Mouse (Mus musculus) liver, embryonic 13.5 days (tissue): ENCODE measurements around the gene Egfl7. TPM values are rescaled to one million over a fixed set of nuclear protein-coding genes. Genes with fewer than 3 reads are reported as not detected.

ENCODE experiments used
- ATAC-seq: fragments of 200-750 bp; cut with Nextera tagmentation; 2 replicates; pipeline ENCODE4 v1.8.0; 2017; ENCODE audit warnings: low read depth, mild to moderate bottlenecking, moderate number of reproducible peaks, moderate library complexity
- DNase-seq: peaks from one replicate; pipeline ENCODE4 v3.0.0; 2022
- H3K27ac ChIP-seq: fragments of 300-500 bp; sonication (generic); 2 replicates; pipeline ENCODE4 v1.5.1; 2015; ENCODE audit warnings: moderate library complexity, mild to moderate bottlenecking, inconsistent platforms
- H3K27me3 ChIP-seq: fragments of 300-500 bp; sonication (generic); 2 replicates; pipeline ENCODE4 v1.6.1; 2015; ENCODE audit warnings: mild to moderate bottlenecking, inconsistent platforms
- H3K36me3 ChIP-seq: fragments of 300-500 bp; sonication (generic); 2 replicates; pipeline ENCODE4 v1.6.1; 2015; ENCODE audit warnings: mild to moderate bottlenecking, inconsistent platforms
- H3K4me1 ChIP-seq: fragments of 300-500 bp; sonication (generic); replicated peaks from 2 replicates; pipeline ENCODE4 v1.6.1; 2015; ENCODE audit warnings: inconsistent platforms
- H3K4me2 ChIP-seq: fragments of 300-500 bp; sonication (generic); 2 replicates; pipeline ENCODE4 v1.6.1; 2015; ENCODE audit warnings: inconsistent platforms, mild to moderate bottlenecking, moderate library complexity
- H3K4me3 ChIP-seq: fragments of 300-500 bp; sonication (generic); replicated peaks from 2 replicates; pipeline ENCODE4 v1.5.1; 2015; ENCODE audit warnings: mild to moderate bottlenecking, inconsistent platforms
- H3K9ac ChIP-seq: fragments of 300-500 bp; sonication (generic); 2 replicates; pipeline ENCODE4 v1.6.1; 2015; ENCODE audit warnings: mild to moderate bottlenecking, inconsistent platforms
- H3K9me3 ChIP-seq: fragments of 300-500 bp; sonication (generic); replicated peaks from 2 replicates; pipeline ENCODE4 v1.6.1; 2016; ENCODE audit warnings: inconsistent platforms
- WGBS: fragments of 180-500 bp; shearing (Covaris S2); methylation state at CpG from one replicate; pipeline ENCODE4 v1.1.7; 2015; ENCODE audit not compliant: insufficient replicate concordance; 5-methylcytosine and 5-hydroxymethylcytosine counted together
- polyA plus RNA-seq: library from polyadenylated mRNA; unstranded; fragments of >200 nt; fragmentation: Nextera tagmentation; extraction: Ambion mirVana; gene quantifications from 2 replicates; pipeline ENCODE4 v1.2.1, GENCODE M21; 2015

Gene Egfl7
- polyA plus RNA-seq, 1 experiment from 2014 or later: 79.4 TPM

- no peak overlapping the region for H3K4me2 ChIP-seq
- H3K4me1 ChIP-seq: peaks cover 6% of the 10 kb centered on the region
- no peak for DNase-seq
- no peaks in the 10 kb centered on the region for H3K27me3 ChIP-seq
- no peaks in the 10 kb centered on the region for H3K36me3 ChIP-seq
- H3K9me3 ChIP-seq: no peaks in the 10 kb centered on the region
- 0 out of 2 replicates have a peak overlapping the region, but pooled peaks have one; percentile 13 for H3K27ac ChIP-seq
- no peak overlapping the region for H3K9ac ChIP-seq
- WGBS: 34% methylated on average over 3 of the region's 3 CpGs
- no peak; the same call in 1 of the 2 replicates for ATAC-seq
- no peak overlapping the region for H3K4me3 ChIP-seq
Measured at GRCm38 (mm10) chr2:26544265-26544664, 35.5 kb upstream of the Egfl7 start.

GRCm38 (mm10) chr2:26547481-26547880 lies 32.3 kb upstream of the Egfl7 start:
- WGBS: 38% methylated on average over 2 of the region's 2 CpGs
- ATAC-seq (no peak), DNase-seq (no peak)
- no peaks in the 10 kb centered on the region for H3K36me3 ChIP-seq
- no peak overlapping the region for H3K4me2 ChIP-seq
- peaks cover 37% of the 10 kb centered on the region for H3K4me1 ChIP-seq
- no peak overlapping the region for H3K27ac ChIP-seq
- no peaks in the 10 kb centered on the region for H3K27me3 ChIP-seq
- H3K9me3 ChIP-seq: no peaks in the 10 kb centered on the region
- H3K4me3 ChIP-seq: no peak overlapping the region
- no peak overlapping the region for H3K9ac ChIP-seq

- H3K9me3 ChIP-seq: no peaks in the 10 kb centered on the region
- ATAC-seq: peak; percentile 57; the same call in 1 of the 2 replicates
- no peak for DNase-seq
- H3K9ac ChIP-seq: no peak overlapping the region
- H3K4me1 ChIP-seq: peaks cover 47% of the 10 kb centered on the region
- WGBS: 37% methylated on average over 10 of the region's 10 CpGs
- H3K4me2 ChIP-seq: no peak overlapping the region
- peak overlapping the region; percentile 14; the same call in 1 of the 2 replicates for H3K27ac ChIP-seq
- H3K27me3 ChIP-seq: no peaks in the 10 kb centered on the region
- H3K4me3 ChIP-seq: no peak overlapping the region
- H3K36me3 ChIP-seq: no peaks in the 10 kb centered on the region
Measured at GRCm38 (mm10) chr2:26549801-26550200, 30.0 kb upstream of the Egfl7 start.

- no peak overlapping the region for H3K4me3 ChIP-seq
- no peak for DNase-seq
- H3K9ac ChIP-seq: no peak overlapping the region
- peak overlapping the region; percentile 14; the same call in 1 of the 2 replicates for H3K27ac ChIP-seq
- no peaks in the 10 kb centered on the region for H3K36me3 ChIP-seq
- no peak for ATAC-seq
- H3K27me3 ChIP-seq: no peaks in the 10 kb centered on the region
- peaks cover 50% of the 10 kb centered on the region for H3K4me1 ChIP-seq
- WGBS: 46% methylated on average over 3 of the region's 3 CpGs
- no peaks in the 10 kb centered on the region for H3K9me3 ChIP-seq
- no peak overlapping the region for H3K4me2 ChIP-seq
Measured at GRCm38 (mm10) chr2:26550205-26550604, 29.6 kb upstream of the Egfl7 start.

- Histone ChIP-seq H3K27me3 (no peaks in the 10 kb centered on the region), H3K36me3 (no peaks in the 10 kb centered on the region), H3K9ac (no peak overlapping the region), H3K27ac (no peak overlapping the region), H3K9me3 (no peaks in the 10 kb centered on the region), H3K4me3 (no peak overlapping the region), H3K4me1 (peaks cover 54% of the 10 kb centered on the region), H3K4me2 (no peak overlapping the region)
- 44% methylated on average over 3 of the region's 3 CpGs for WGBS
- ATAC-seq (no peak), DNase-seq (no peak)
Measured at GRCm38 (mm10) chr2:26550777-26551176, 29.0 kb upstream of the Egfl7 start.

- Histone ChIP-seq H3K27me3 (no peaks in the 10 kb centered on the region), H3K4me3 (no peak overlapping the region), H3K9ac (no peak overlapping the region), H3K27ac (no peak overlapping the region; the same call in 1 of the 2 replicates), H3K4me2 (no peak overlapping the region), H3K36me3 (no peaks in the 10 kb centered on the region), H3K9me3 (no peaks in the 10 kb centered on the region), H3K4me1 (peaks cover 59% of the 10 kb centered on the region)
- WGBS: 39% methylated on average over 8 of the region's 8 CpGs
- no peak for ATAC-seq
- no peak for DNase-seq
Measured at GRCm38 (mm10) chr2:26551446-26551845, 28.4 kb upstream of the Egfl7 start.

GRCm38 (mm10) chr2:26552066-26552465 lies 27.7 kb upstream of the Egfl7 start:
- Histone ChIP-seq H3K27ac (no peak overlapping the region), H3K4me2 (no peak overlapping the region), H3K36me3 (no peaks in the 10 kb centered on the region), H3K4me3 (no peak overlapping the region), H3K9me3 (no peaks in the 10 kb centered on the region), H3K4me1 (peaks cover 65% of the 10 kb centered on the region), H3K27me3 (no peaks in the 10 kb centered on the region), H3K9ac (no peak overlapping the region)
- ATAC-seq (no peak), DNase-seq (no peak)
- 64% methylated on average over 2 of the region's 2 CpGs for WGBS

- no peak overlapping the region for H3K9ac ChIP-seq
- no peaks in the 10 kb centered on the region for H3K27me3 ChIP-seq
- WGBS: 47% methylated on average over 9 of the region's 9 CpGs
- DNase-seq (no peak), ATAC-seq (no peak)
- H3K4me1 ChIP-seq: peaks cover 67% of the 10 kb centered on the region
- H3K9me3 ChIP-seq: no peaks in the 10 kb centered on the region
- H3K36me3 ChIP-seq: no peaks in the 10 kb centered on the region
- no peak overlapping the region for H3K4me2 ChIP-seq
- no peak overlapping the region for H3K27ac ChIP-seq
- no peak overlapping the region for H3K4me3 ChIP-seq
Measured at GRCm38 (mm10) chr2:26553904-26554303, 25.9 kb upstream of the Egfl7 start.

- WGBS: 55% methylated on average over 4 of the region's 4 CpGs
- Histone ChIP-seq H3K4me3 (no peak overlapping the region), H3K9me3 (no peaks in the 10 kb centered on the region), H3K36me3 (no peaks in the 10 kb centered on the region), H3K27me3 (no peaks in the 10 kb centered on the region), H3K4me1 (peaks cover 56% of the 10 kb centered on the region), H3K4me2 (no peak overlapping the region), H3K9ac (no peak overlapping the region), H3K27ac (no peak overlapping the region)
- DNase-seq (no peak), ATAC-seq (no peak)
Measured at GRCm38 (mm10) chr2:26555076-26555475, 24.7 kb upstream of the Egfl7 start.

- peak; percentile 37 for ATAC-seq
- H3K9ac ChIP-seq: no peak overlapping the region
Measured at GRCm38 (mm10) chr2:26556535-26556993, 23.2 kb upstream of the Egfl7 start.

GRCm38 (mm10) chr2:26560506-26560905 lies 19.3 kb upstream of the Egfl7 start:
- no peaks in the 10 kb centered on the region for H3K27me3 ChIP-seq
- no peak for ATAC-seq
- peaks cover 26% of the 10 kb centered on the region for H3K4me1 ChIP-seq
- WGBS: 61% methylated on average over 5 of the region's 5 CpGs
- H3K27ac ChIP-seq: no peak overlapping the region
- H3K4me3 ChIP-seq: no peak overlapping the region
- no peaks in the 10 kb centered on the region for H3K9me3 ChIP-seq
- H3K9ac ChIP-seq: no peak overlapping the region
- no peak for DNase-seq
- H3K36me3 ChIP-seq: no peaks in the 10 kb centered on the region
- H3K4me2 ChIP-seq: no peak overlapping the region

More at GRCm38 (mm10) chr2:26556535-26556993, 23.2 kb upstream of the Egfl7 start:
- Histone ChIP-seq H3K4me2 (no peak overlapping the region), H3K9me3 (no peaks in the 10 kb centered on the region), H3K4me3 (no peak overlapping the region), H3K4me1 (peaks cover 52% of the 10 kb centered on the region), H3K27ac (no peak overlapping the region), H3K27me3 (no peaks in the 10 kb centered on the region), H3K36me3 (no peaks in the 10 kb centered on the region)
- 46% methylated on average over 4 of the region's 4 CpGs for WGBS
- no peak for DNase-seq

- no peak for DNase-seq
- Histone ChIP-seq H3K9ac (no peak overlapping the region), H3K36me3 (no peaks in the 10 kb centered on the region), H3K27ac (no peak overlapping the region), H3K9me3 (no peaks in the 10 kb centered on the region), H3K27me3 (no peaks in the 10 kb centered on the region), H3K4me2 (no peak overlapping the region), H3K4me3 (no peak overlapping the region), H3K4me1 (peaks cover 20% of the 10 kb centered on the region)
- ATAC-seq: no peak
- 30% methylated on average over 6 of the region's 6 CpGs for WGBS
Measured at GRCm38 (mm10) chr2:26561351-26562016, 18.3 kb upstream of the Egfl7 start.
